Mouse (Mus musculus): ENCODE measurements around the gene Atcay. TPM values are rescaled to one million over a fixed set of nuclear protein-coding genes. Genes with fewer than 3 reads are reported as not detected.

The Atcay gene
- polyA plus RNA-seq (2014; fragmentation: Illumina TruSeq; extraction: RNeasy Lipid Tissue Mini Kit (QIAGEN cat#74804); ENCODE audit: low read depth, low replicate concordance) = 0.06 TPM

GRCm38 (mm10) chr10:81230438-81231332, at the start of gene Atcay:
Gene Atcay (minus strand): TSS chr10:81230833.

GRCm38 (mm10) chr10:81266211-81267105, 35.8 kb upstream of the Atcay start, which contains the start of the genes Mrpl54 and Apba3:
Gene Mrpl54 (minus strand): TSS chr10:81266934.
Gene Apba3 (plus strand): TSS chr10:81266960.

DNA sequence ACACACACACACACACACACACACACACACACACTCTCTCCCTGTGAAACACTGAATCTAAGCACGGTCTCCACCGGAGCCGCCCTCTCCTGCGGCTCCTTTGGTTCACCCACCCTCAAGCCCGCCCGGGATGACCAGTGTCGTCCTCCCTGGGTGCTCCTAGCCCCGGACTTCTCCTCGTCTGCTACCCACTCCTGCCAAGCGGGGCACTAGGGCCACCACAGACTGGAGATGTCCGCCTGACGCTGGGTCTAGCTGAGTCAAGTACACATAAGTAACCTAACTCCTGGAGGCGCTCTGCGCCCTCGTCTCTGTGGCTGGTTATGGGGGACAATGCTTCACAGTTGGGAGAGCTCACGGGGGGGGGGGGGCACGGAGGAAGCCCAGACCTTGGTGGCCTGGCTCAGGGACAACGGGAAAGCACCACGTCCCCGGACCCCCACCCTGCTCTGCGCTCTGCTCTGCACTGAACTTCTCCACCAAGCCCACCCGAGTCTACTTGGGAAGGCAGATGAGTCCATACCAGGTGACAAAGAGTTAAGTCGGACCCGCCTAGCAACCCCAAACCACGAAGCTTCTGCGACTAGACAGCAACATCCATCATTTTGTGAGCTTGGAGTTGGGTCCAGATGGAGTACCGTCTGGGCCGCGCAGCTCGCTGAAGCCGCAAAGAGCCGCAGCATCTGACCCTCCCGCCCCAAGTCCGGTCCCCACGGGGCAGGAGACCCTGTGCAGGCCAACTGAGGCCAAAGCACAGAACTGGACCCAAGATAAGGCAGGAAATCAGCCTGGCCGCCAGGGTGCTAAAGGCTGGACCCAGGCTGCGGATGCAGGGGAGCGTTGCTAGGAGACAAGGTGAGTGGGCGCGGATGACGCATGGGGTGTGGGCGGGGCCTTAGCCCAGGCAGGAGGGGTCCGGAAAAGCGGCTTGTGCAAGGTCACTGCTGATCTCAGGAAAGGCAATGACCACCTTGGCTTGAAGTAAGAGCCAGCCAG, 22.1 kb upstream of the Atcay start, which contains the start of gene Matk:
Matk (plus strand) TSS at position 512 of the 996 bp plus-strand sequence.

DNA sequence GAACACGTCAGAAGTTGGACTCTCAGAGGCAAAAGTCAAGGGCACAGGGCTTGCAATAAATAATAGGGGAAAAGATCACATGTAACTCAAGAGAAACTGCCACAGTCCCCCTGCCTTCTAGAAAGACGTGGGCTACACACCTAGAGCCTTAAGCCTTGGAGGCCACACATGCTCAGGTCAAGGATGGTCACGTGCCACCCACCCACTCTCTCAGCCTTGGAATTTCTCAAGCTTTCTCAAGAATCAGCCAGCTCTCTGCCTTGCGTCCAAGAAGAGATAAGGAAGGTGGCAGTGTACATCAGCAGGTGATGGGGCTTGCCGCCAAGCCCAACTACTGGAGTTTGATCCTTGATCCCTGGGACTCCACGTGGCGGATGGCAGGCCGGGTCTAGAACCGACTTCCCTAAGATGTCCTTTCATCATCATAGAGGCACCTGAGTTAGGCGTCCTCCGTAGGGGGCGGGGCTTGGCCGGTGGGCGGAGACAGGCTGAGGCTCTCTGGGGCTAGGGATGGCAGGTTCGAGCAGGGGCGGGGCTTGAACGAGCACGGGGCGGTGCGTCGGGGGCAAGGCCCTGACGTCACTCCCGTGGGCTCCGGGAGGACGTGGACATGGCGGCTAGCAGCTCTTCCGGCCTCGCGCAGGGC, 2.1 kb upstream of the Atcay start, which contains the start of gene Zfr2:
Zfr2 (plus strand) TSS at position 576 of the 646 bp plus-strand sequence.

DNA sequence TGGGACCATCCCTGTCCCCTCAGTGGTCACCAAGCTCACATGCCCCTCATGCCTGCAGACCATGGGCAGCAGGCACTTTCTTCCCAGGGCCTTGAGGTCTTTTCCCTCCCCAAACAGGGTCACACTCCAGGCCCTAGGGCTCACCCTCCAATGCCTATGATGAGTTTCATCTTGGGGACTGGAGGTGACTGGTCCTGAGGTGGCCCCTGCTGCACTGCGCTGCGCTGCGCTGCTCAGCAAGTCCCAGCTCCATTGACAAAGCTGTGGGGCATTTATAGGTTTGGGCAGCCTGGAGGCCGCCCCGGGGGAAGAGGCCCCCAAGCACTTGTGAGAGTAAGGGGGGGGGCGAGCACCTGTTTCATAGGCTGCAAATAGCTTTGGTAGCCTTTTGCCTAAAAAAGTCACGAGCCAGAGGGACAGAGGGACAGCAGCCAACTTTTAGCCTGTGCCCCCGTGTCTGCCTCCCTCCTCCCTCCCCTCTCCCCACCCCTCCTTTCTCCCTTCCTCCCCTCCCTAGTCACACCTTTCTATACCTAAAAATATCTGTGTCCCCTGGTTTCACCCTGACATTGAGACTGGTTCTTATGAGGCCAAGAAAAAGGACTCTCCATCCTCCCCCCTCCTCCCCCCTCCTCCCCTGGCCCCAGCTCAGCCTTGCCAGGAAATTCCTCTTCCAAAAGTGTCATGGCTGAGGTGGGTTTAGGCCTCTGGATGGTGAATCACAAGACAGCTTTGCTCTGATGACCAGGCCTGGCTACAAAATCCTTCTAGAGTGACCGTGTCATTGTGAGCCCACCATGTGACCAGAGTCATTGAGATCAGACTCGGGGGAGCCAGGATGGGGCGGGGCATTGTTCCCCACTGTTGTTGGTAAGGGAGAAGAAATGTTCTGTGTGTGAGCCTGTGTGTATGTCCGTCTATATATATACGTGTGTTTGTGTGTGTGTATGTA, 28.6 kb downstream of the Atcay start, which contains the start of gene Nmrk2:
Nmrk2 (minus strand) TSS at position 245 of the 952 bp plus-strand sequence.

GRCm38 (mm10) chr10:81183805-81184204, 46.8 kb downstream of the Atcay start, which contains the start of gene 4930442H23Rik:
Gene 4930442H23Rik (minus strand): TSS chr10:81183849.

DNA sequence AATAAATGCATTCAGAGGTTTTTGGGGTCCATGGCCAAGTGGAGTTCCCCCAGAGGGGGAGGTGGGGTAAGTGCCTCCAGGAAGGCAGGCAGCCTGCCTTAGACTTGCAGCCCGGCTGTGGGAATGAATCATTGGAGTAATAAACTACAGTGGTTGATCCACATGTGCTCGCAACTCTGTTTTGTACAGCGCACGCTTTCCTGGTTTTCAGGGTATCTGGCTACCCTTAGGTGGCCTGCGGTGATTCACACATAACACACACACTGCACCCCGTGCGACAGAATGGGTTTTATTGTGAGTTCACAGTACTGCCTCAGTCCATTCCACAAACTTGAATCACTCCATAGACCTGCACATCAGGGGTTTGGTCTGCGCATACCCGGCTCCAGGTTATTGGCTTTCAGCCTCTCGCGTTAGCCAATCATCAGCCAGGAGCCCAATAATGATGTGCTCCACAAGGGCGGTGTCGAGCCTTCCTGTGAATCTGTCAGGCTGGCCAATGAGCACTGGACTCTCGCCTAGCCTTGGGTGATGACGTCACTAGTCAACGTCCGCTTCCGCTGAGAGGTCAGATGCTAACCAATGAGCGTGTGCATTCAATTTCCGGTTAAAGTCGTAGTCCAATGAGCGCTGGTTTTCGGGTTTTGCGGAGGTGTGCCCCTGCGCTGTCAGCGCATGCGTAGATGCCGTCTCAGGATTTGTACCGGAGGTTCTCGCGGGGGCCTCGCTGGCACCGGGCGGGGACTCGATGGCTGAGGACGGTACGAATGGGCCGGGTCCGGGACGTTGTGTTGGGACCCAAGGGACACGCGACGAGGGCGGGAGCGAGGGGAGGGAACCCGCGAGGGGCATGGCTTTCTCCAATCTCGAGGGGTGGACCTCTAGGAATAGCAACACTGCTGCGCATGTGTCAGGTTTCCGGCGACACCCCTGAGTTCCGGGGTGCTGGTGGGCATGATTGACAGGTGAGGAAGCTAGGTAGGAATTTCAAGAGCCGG, 48.0 kb downstream of the Atcay start, which contains the start of gene Dapk3:
Dapk3 (plus strand) TSS at position 670 of the 998 bp plus-strand sequence.

GRCm38 (mm10) chr10:81176466-81177271, 54.0 kb downstream of the Atcay start, which contains the start of gene Eef2:
Gene Eef2 (plus strand): TSS chr10:81176631.

GRCm38 (mm10) chr10:81167200-81168086, 63.2 kb downstream of the Atcay start, which contains the start of gene Pias4:
Gene Pias4 (minus strand): TSS chr10:81167923.

Other genes with a start within 250 kb of the Atcay start
- gene Gng7, start 215.9 kb downstream of the Atcay start, polyA plus RNA-seq (2014; fragmentation: Illumina TruSeq; extraction: RNeasy Lipid Tissue Mini Kit (QIAGEN cat#74804); ENCODE audit: low read depth, low replicate concordance) = 0.27 TPM
- gene Diras1, start 205.2 kb downstream of the Atcay start, polyA plus RNA-seq (2014; fragmentation: Illumina TruSeq; extraction: RNeasy Lipid Tissue Mini Kit (QIAGEN cat#74804); ENCODE audit: low read depth, low replicate concordance) = 0.17 TPM
- gene Slc39a3, start 193.4 kb downstream of the Atcay start, polyA plus RNA-seq (2014; fragmentation: Illumina TruSeq; extraction: RNeasy Lipid Tissue Mini Kit (QIAGEN cat#74804); ENCODE audit: low read depth, low replicate concordance) = 0.71 TPM
- gene Sgta, start 170.7 kb downstream of the Atcay start, polyA plus RNA-seq (2014; fragmentation: Illumina TruSeq; extraction: RNeasy Lipid Tissue Mini Kit (QIAGEN cat#74804); ENCODE audit: low read depth, low replicate concordance) = 3.3 TPM
- gene Thop1, start 160.8 kb downstream of the Atcay start, polyA plus RNA-seq (2014; fragmentation: Illumina TruSeq; extraction: RNeasy Lipid Tissue Mini Kit (QIAGEN cat#74804); ENCODE audit: low read depth, low replicate concordance) = 3.0 TPM
- gene Creb3l3, start 132.0 kb downstream of the Atcay start, polyA plus RNA-seq (2014; fragmentation: Illumina TruSeq; extraction: RNeasy Lipid Tissue Mini Kit (QIAGEN cat#74804); ENCODE audit: low read depth, low replicate concordance) = 0.08 TPM
- 3.2 TPM for gene Map2k2, start 124.9 kb downstream of the Atcay start, polyA plus RNA-seq (2014; fragmentation: Illumina TruSeq; extraction: RNeasy Lipid Tissue Mini Kit (QIAGEN cat#74804); ENCODE audit: low read depth, low replicate concordance)
- gene Zbtb7a, start 95.6 kb downstream of the Atcay start, polyA plus RNA-seq (2014; fragmentation: Illumina TruSeq; extraction: RNeasy Lipid Tissue Mini Kit (QIAGEN cat#74804); ENCODE audit: low read depth, low replicate concordance) = 1.8 TPM
- 0.78 TPM for gene Pias4, start 62.9 kb downstream of the Atcay start, polyA plus RNA-seq (2014; fragmentation: Illumina TruSeq; extraction: RNeasy Lipid Tissue Mini Kit (QIAGEN cat#74804); ENCODE audit: low read depth, low replicate concordance)
- 18.1 TPM for gene Eef2, start 54.2 kb downstream of the Atcay start, polyA plus RNA-seq (2014; fragmentation: Illumina TruSeq; extraction: RNeasy Lipid Tissue Mini Kit (QIAGEN cat#74804); ENCODE audit: low read depth, low replicate concordance)
- not detected for gene Dapk3, start 47.8 kb downstream of the Atcay start, polyA plus RNA-seq (2014; fragmentation: Illumina TruSeq; extraction: RNeasy Lipid Tissue Mini Kit (QIAGEN cat#74804); ENCODE audit: low read depth, low replicate concordance)
- gene 4930442H23Rik, start 47.0 kb downstream of the Atcay start, polyA plus RNA-seq (2014; fragmentation: Illumina TruSeq; extraction: RNeasy Lipid Tissue Mini Kit (QIAGEN cat#74804); ENCODE audit: low read depth, low replicate concordance) = 0.28 TPM
- not detected for gene Nmrk2, start 28.8 kb downstream of the Atcay start, polyA plus RNA-seq (2014; fragmentation: Illumina TruSeq; extraction: RNeasy Lipid Tissue Mini Kit (QIAGEN cat#74804); ENCODE audit: low read depth, low replicate concordance)
- gene Zfr2, start 2.3 kb upstream of the Atcay start, polyA plus RNA-seq (2014; fragmentation: Illumina TruSeq; extraction: RNeasy Lipid Tissue Mini Kit (QIAGEN cat#74804); ENCODE audit: low read depth, low replicate concordance) = 0.76 TPM
- not detected for gene Matk, start 22.1 kb upstream of the Atcay start, polyA plus RNA-seq (2014; fragmentation: Illumina TruSeq; extraction: RNeasy Lipid Tissue Mini Kit (QIAGEN cat#74804); ENCODE audit: low read depth, low replicate concordance)
- gene Mrpl54, start 36.1 kb upstream of the Atcay start, polyA plus RNA-seq (2014; fragmentation: Illumina TruSeq; extraction: RNeasy Lipid Tissue Mini Kit (QIAGEN cat#74804); ENCODE audit: low read depth, low replicate concordance) = 6.4 TPM
- 4.4 TPM for gene Apba3, start 36.1 kb upstream of the Atcay start, polyA plus RNA-seq (2014; fragmentation: Illumina TruSeq; extraction: RNeasy Lipid Tissue Mini Kit (QIAGEN cat#74804); ENCODE audit: low read depth, low replicate concordance)
- not detected for gene Tjp3, start 60.7 kb upstream of the Atcay start, polyA plus RNA-seq (2014; fragmentation: Illumina TruSeq; extraction: RNeasy Lipid Tissue Mini Kit (QIAGEN cat#74804); ENCODE audit: low read depth, low replicate concordance)
- 0.67 TPM for gene Pip5k1c, start 62.1 kb upstream of the Atcay start, polyA plus RNA-seq (2014; fragmentation: Illumina TruSeq; extraction: RNeasy Lipid Tissue Mini Kit (QIAGEN cat#74804); ENCODE audit: low read depth, low replicate concordance)
- gene Cactin, start 90.3 kb upstream of the Atcay start, polyA plus RNA-seq (2014; fragmentation: Illumina TruSeq; extraction: RNeasy Lipid Tissue Mini Kit (QIAGEN cat#74804); ENCODE audit: low read depth, low replicate concordance) = 0.14 TPM
- gene Tbxa2r, start 97.9 kb upstream of the Atcay start, polyA plus RNA-seq (2014; fragmentation: Illumina TruSeq; extraction: RNeasy Lipid Tissue Mini Kit (QIAGEN cat#74804); ENCODE audit: low read depth, low replicate concordance) = not detected
- 0.11 TPM for gene Gipc3, start 112.4 kb upstream of the Atcay start, polyA plus RNA-seq (2014; fragmentation: Illumina TruSeq; extraction: RNeasy Lipid Tissue Mini Kit (QIAGEN cat#74804); ENCODE audit: low read depth, low replicate concordance)
- 2.9 TPM for gene Hmg20b, start 119.6 kb upstream of the Atcay start, polyA plus RNA-seq (2014; fragmentation: Illumina TruSeq; extraction: RNeasy Lipid Tissue Mini Kit (QIAGEN cat#74804); ENCODE audit: low read depth, low replicate concordance)
- 0.90 TPM for gene Mfsd12, start 126.7 kb upstream of the Atcay start, polyA plus RNA-seq (2014; fragmentation: Illumina TruSeq; extraction: RNeasy Lipid Tissue Mini Kit (QIAGEN cat#74804); ENCODE audit: low read depth, low replicate concordance)
- not detected for gene 4930404N11Rik, start 135.0 kb upstream of the Atcay start, polyA plus RNA-seq (2014; fragmentation: Illumina TruSeq; extraction: RNeasy Lipid Tissue Mini Kit (QIAGEN cat#74804); ENCODE audit: low read depth, low replicate concordance)
- 1.1 TPM for gene Fzr1, start 147.7 kb upstream of the Atcay start, polyA plus RNA-seq (2014; fragmentation: Illumina TruSeq; extraction: RNeasy Lipid Tissue Mini Kit (QIAGEN cat#74804); ENCODE audit: low read depth, low replicate concordance)
- not detected for gene Dohh, start 153.6 kb upstream of the Atcay start, polyA plus RNA-seq (2014; fragmentation: Illumina TruSeq; extraction: RNeasy Lipid Tissue Mini Kit (QIAGEN cat#74804); ENCODE audit: low read depth, low replicate concordance)
- gene Gm48551, start 153.6 kb upstream of the Atcay start, polyA plus RNA-seq (2014; fragmentation: Illumina TruSeq; extraction: RNeasy Lipid Tissue Mini Kit (QIAGEN cat#74804); ENCODE audit: low read depth, low replicate concordance) = 0.20 TPM
- not detected for gene Gm48552, start 158.2 kb upstream of the Atcay start, polyA plus RNA-seq (2014; fragmentation: Illumina TruSeq; extraction: RNeasy Lipid Tissue Mini Kit (QIAGEN cat#74804); ENCODE audit: low read depth, low replicate concordance)
- gene Smim24, start 162.2 kb upstream of the Atcay start, polyA plus RNA-seq (2014; fragmentation: Illumina TruSeq; extraction: RNeasy Lipid Tissue Mini Kit (QIAGEN cat#74804); ENCODE audit: low read depth, low replicate concordance) = 273 TPM
- 3.2 TPM for gene Nfic, start 224.8 kb upstream of the Atcay start, polyA plus RNA-seq (2014; fragmentation: Illumina TruSeq; extraction: RNeasy Lipid Tissue Mini Kit (QIAGEN cat#74804); ENCODE audit: low read depth, low replicate concordance)